Mouse (Mus musculus) G1E (cell line): ENCODE measurements around the gene 1700003E16Rik. TPM values are rescaled to one million over a fixed set of nuclear protein-coding genes. Genes with fewer than 3 reads are reported as not detected.
"Not testable (repeated sequence)": the region's sequence is repeated elsewhere in the genome, so short reads cannot be mapped to it uniquely, and the experiment has no call there.

Experiments
- ATAC-seq: 2 replicates; pipeline ENCODE4 v1.8.0; 2016; ENCODE audit warnings: mild to moderate bottlenecking; ENCODE audit not compliant: insufficient number of reproducible peaks, poor library complexity, low FRiP score, severe bottlenecking; ENCODE audit errors: extremely low read depth
- DNase-seq: peaks from one replicate; pipeline ENCODE4 v3.0.0; 2012; ENCODE audit warnings: low spot score
- H3K27me3 ChIP-seq: 2 replicates; pipeline ENCODE4 v1.6.1; 2012; ENCODE audit warnings: mild to moderate bottlenecking, low read length, inconsistent platforms; ENCODE audit not compliant: insufficient read depth
- H3K36me3 ChIP-seq: replicated peaks from 2 replicates; pipeline ENCODE3; 2012; ENCODE audit warnings: mild to moderate bottlenecking, inconsistent platforms
- H3K4me1 ChIP-seq: 2 replicates; pipeline ENCODE4 v1.6.1; 2012; ENCODE audit warnings: low read depth, low read length, inconsistent platforms, mixed read lengths; ENCODE audit not compliant: insufficient read depth
- H3K4me3 ChIP-seq: 2 replicates; pipeline ENCODE4 v1.5.1; 2012; ENCODE audit warnings: low read depth, mild to moderate bottlenecking, inconsistent platforms, low read length, moderate library complexity, mixed read lengths
- H3K9me3 ChIP-seq: replicated peaks from 2 replicates; pipeline ENCODE4 v1.6.1; 2012; ENCODE audit warnings: inconsistent platforms
- CTCF ChIP-seq: IDR thresholded peaks from 2 replicates; pipeline ENCODE4 v1.5.1; 2012; ENCODE audit warnings: low read depth, low read length, inconsistent platforms, mixed read lengths
- GATA1 ChIP-seq: IDR thresholded peaks from 2 replicates; pipeline ENCODE4 v1.6.1; 2012; ENCODE audit warnings: borderline replicate concordance, low read length, inconsistent platforms, mixed read lengths
- GATA2 ChIP-seq: IDR thresholded peaks from 2 replicates; pipeline ENCODE4 v1.6.1; 2012; ENCODE audit warnings: low read depth, low read length, inconsistent platforms, borderline replicate concordance
- POLR2AphosphoS5 ChIP-seq: IDR thresholded peaks from 2 replicates; pipeline ENCODE4 v1.6.1; 2012; ENCODE audit warnings: low read depth, low read length, inconsistent platforms; ENCODE audit not compliant: insufficient replicate concordance
- TAL1 ChIP-seq: conservative IDR thresholded peaks from 2 replicates; pipeline ENCODE4 v1.6.1; 2012; ENCODE audit warnings: low read depth, low read length, inconsistent platforms, mixed read lengths
- polyA plus RNA-seq: library from polyadenylated mRNA; stranded (reverse); fragments of >175 nt; gene quantifications from 2 replicates; pipeline ENCODE4 v1.2.3, GENCODE M21; 2012
- total RNA-seq, 2 experiments: library from RNA; stranded (forward) in 1 of 2; stranded (reverse) in 1 of 2; fragments of 200-1000 nt in 1 of 2; fragments of >200 nt in 1 of 2; fragmentation: Nextera tagmentation in 1 of 2; gene quantifications; 2 replicates each; pipeline ENCODE4 v1.2.3; 2014 to 2017

Gene 1700003E16Rik
- total and polyA plus RNA-seq, 3 experiments, result 0.16 TPM; not detected in 2

- no peaks in the 10 kb centered on the region for H3K9me3 ChIP-seq
- peaks cover 68% of the 10 kb centered on the region for H3K27me3 ChIP-seq
- TF ChIP-seq GATA2 (no peak), TAL1 (no peak), POLR2AphosphoS5 (no peak), CTCF (no peak), GATA1 (no peak)
- H3K4me3 ChIP-seq, result no peak overlapping the region
- H3K36me3 ChIP-seq, result no peaks in the 10 kb centered on the region
- peaks cover 26% of the 10 kb centered on the region for H3K4me1 ChIP-seq
- ATAC-seq (no peak), DNase-seq (no peak)
These were observed 2.7 kb upstream of the 1700003E16Rik start for GRCm38 (mm10) chr6:83153485-83153884.

GRCm38 (mm10) chr6:83155552-83156238 is 509 bp upstream of the 1700003E16Rik start:
- ATAC-seq (no peak), DNase-seq (no peak)
- peak overlapping the region; percentile 36; the same call in 1 of the 2 replicates for H3K4me3 ChIP-seq
- peaks cover 59% of the 10 kb centered on the region for H3K27me3 ChIP-seq
- peaks cover 25% of the 10 kb centered on the region for H3K4me1 ChIP-seq
- H3K9me3 ChIP-seq, result no peaks in the 10 kb centered on the region
- TF ChIP-seq GATA2, result no peak
- no peak for TF ChIP-seq TAL1
- no peaks in the 10 kb centered on the region for H3K36me3 ChIP-seq

- Histone ChIP-seq H3K4me1 (peaks cover 32% of the 10 kb centered on the region), H3K27me3 (peaks cover 44% of the 10 kb centered on the region)
- H3K36me3 ChIP-seq, ATAC-seq, H3K9me3 ChIP-seq, H3K4me3 ChIP-seq, DNase-seq: not testable (repeated sequence)
- 0 out of 2 replicates have a peak, but pooled peaks have one; percentile 29 for TF ChIP-seq CTCF
These were observed 3.3 kb downstream of the 1700003E16Rik start for GRCm38 (mm10) chr6:83159456-83159855.

GRCm38 (mm10) chr6:83161442-83161841 is 5.2 kb downstream of the 1700003E16Rik start:
- Histone ChIP-seq H3K36me3 (no peaks in the 10 kb centered on the region), H3K4me1 (peaks cover 32% of the 10 kb centered on the region), H3K9me3 (no peaks in the 10 kb centered on the region), H3K27me3 (peaks cover 24% of the 10 kb centered on the region), H3K4me3 (no peak overlapping the region)
- ATAC-seq, result no peak
- no peak for DNase-seq
- TF ChIP-seq POLR2AphosphoS5 (no peak), GATA1 (no peak), GATA2 (no peak), CTCF (no peak), TAL1 (no peak)

GRCm38 (mm10) chr6:83161921-83162641 is 5.9 kb downstream of the 1700003E16Rik start:
- no peak for DNase-seq
- no peaks in the 10 kb centered on the region for H3K9me3 ChIP-seq
- peaks cover 34% of the 10 kb centered on the region for H3K4me1 ChIP-seq
- peak overlapping the region; percentile 4; the same call in 1 of the 2 replicates for H3K4me3 ChIP-seq
- H3K27me3 ChIP-seq, result peaks cover 22% of the 10 kb centered on the region
- ATAC-seq, result no peak
- no peaks in the 10 kb centered on the region for H3K36me3 ChIP-seq
- TF ChIP-seq GATA2 (no peak), CTCF (no peak), GATA1 (no peak), POLR2AphosphoS5 (no peak), TAL1 (no peak)

GRCm38 (mm10) chr6:83162701-83163100 is 6.5 kb downstream of the 1700003E16Rik start:
- no peak for ATAC-seq
- H3K9me3 ChIP-seq, result no peaks in the 10 kb centered on the region
- peak; percentile 49 for DNase-seq
- no peak overlapping the region; the same call in 1 of the 2 replicates for H3K4me3 ChIP-seq
- peaks cover 22% of the 10 kb centered on the region for H3K27me3 ChIP-seq
- peaks cover under 1% of the 10 kb centered on the region for H3K36me3 ChIP-seq
- H3K4me1 ChIP-seq, result peaks cover 40% of the 10 kb centered on the region
- TF ChIP-seq GATA1 (no peak), CTCF (peak; percentile 45; the same call in 1 of the 2 replicates)
